Mouse (Mus musculus) monocyte, adult 5-6 weeks (primary cell): ENCODE measurements around the gene Nfasc. TPM values are rescaled to one million over a fixed set of nuclear protein-coding genes. Genes with fewer than 3 reads are reported as not detected.

Source experiments
- ATAC-seq: fragments of 153-309, 156-312 bp; replicated peaks from 2 replicates; pipeline ENCODE4 v1.8.0; 2017; ENCODE audit warnings: mild to moderate bottlenecking; ENCODE audit not compliant: low TSS enrichment, insufficient number of reproducible peaks, severe bottlenecking, poor library complexity, low FRiP score
- total RNA-seq: library from RNA; stranded (forward); fragments of 200-1000, 200-491, 200-594 nt; gene quantifications from 3 replicates; pipeline ENCODE4 v1.2.3, GENCODE M21; 2017

Gene Nfasc
- total RNA-seq, 1 experiment from 2014 or later: not detected

- no peak for ATAC-seq
These were observed 2.5 kb downstream of the Nfasc start for GRCm38 (mm10) chr1:132739077-132739521.

- no peak for ATAC-seq
These were observed 5.4 kb downstream of the Nfasc start for GRCm38 (mm10) chr1:132736171-132736570.

- ATAC-seq: no peak
These were observed 7.6 kb downstream of the Nfasc start for GRCm38 (mm10) chr1:132733873-132734447.

DNA sequence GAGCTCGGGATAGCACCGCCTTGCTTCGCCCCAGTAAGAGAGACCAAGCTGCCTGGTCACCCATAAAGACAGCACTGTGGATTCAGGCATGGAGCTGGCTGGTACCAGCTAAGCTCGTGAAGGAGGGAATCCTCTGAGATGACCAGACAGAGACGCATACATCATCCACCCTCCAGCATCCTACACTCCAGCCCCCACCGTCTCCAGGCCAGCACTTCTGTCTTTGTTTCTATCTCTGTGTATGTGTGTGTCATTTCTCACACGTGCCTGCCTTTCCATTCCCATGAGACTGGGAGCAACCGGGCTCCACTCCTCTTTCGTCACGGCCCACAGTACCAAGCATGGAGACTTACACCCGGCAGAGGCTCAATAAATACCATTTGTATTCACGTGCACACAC is 9.3 kb downstream of the Nfasc start:
- ATAC-seq: no peak

DNA sequence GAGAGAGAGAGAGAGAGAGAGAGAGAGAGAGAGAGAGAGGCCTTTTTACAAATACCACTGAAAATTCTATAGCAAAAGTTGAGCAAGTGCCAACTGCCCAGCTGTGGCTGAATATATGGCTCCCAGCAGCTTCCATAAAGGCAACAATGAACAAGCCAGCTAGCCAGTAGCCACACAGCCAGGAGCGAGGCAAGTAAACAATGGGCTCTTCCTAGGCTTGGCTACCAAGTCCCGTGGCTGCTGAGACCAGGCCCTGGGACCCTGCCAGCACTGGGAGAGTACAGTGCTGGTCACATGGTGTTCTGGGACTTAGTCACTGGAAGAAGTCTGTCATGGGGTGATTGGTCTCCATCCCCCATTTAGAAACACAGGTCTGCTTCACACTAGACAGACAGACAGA is 14.0 kb downstream of the Nfasc start:
- no peak for ATAC-seq

GRCm38 (mm10) chr1:132722362-132722761 is 19.2 kb downstream of the Nfasc start:
- ATAC-seq: no peak

- ATAC-seq: no peak
These were observed 20.3 kb downstream of the Nfasc start for GRCm38 (mm10) chr1:132721266-132721665.

DNA sequence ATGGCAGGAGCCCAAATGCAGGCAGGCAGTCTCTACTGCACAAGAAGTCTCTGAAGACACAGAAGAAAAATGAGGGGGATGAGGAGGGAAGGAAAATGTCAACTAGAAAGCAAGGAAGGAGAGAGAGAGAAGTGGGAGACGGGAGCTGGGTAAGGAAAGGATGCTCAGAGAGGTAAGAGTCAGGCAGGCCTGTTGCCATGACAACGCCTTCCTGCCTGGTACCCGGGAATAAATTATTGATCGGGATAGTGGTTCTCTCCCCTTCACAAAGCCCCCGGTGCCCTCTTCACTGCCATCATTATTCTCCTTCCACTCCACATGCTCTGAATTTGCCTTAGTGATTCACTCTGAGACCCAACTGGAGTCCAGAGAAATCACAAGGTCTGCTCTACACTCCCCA is 23.4 kb downstream of the Nfasc start:
- ATAC-seq: no peak

DNA sequence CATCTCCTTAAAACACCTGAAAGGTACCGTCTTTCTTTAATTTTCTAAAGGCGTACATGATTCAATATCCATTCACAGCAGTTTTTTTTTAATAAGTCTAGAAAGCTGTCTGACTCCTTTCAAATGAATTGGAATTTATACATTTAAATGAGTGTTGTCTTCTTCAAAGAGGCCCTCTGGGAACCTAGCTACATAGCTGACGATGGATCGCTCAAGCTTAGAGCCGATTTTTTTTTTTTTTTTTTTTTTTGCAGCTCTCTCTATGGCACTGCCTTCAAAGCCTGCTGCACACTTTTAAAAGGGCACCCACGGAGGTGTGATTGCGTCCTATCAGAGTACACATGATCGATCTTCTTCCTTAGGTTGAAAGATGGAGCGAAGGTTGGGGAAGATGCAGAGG is 26.6 kb downstream of the Nfasc start:
- ATAC-seq: no peak

DNA sequence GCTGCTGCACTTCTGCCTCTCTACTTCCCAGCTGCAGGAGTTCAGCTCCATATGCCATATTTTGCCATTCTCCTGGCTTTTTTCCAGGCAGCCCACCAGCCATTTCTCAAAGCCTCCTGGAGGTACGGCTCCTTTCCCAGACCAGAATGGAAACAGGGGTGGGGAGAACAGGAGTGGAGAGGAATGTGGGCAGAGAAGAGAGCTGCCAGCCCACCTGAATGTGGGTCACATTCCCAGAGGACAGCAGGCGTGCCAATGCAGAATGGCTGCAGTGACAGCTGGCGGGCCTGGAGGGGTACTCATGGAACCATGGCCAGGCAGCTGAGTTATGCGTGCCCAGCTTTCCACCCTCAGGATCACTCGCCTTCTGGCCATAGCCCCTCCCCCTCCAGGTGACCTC is 32.2 kb downstream of the Nfasc start:
- ATAC-seq: no peak

DNA sequence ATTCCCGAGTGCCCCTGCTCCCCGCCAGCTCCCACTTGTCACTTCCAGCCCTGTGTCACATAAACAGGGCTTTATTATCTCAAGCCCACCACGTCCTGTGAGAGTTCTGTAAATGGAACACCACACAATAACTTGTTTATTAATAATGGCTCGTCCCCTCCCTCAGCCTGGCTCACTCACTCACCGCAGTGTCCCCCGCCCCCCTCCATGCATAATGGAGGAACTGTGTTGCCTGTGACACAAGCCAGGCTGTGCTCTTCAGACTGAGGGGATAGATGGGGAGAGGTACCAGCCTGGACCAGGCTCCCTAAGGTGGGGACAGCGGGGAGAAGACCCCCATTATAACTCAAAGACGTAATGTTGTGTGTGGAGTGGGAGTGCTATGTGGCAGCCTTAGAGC is 34.3 kb downstream of the Nfasc start:
- ATAC-seq: no peak

- no peak for ATAC-seq
These were observed 38.1 kb downstream of the Nfasc start for GRCm38 (mm10) chr1:132703467-132703866.

GRCm38 (mm10) chr1:132696926-132697325 is 44.7 kb downstream of the Nfasc start:
- no peak for ATAC-seq

DNA sequence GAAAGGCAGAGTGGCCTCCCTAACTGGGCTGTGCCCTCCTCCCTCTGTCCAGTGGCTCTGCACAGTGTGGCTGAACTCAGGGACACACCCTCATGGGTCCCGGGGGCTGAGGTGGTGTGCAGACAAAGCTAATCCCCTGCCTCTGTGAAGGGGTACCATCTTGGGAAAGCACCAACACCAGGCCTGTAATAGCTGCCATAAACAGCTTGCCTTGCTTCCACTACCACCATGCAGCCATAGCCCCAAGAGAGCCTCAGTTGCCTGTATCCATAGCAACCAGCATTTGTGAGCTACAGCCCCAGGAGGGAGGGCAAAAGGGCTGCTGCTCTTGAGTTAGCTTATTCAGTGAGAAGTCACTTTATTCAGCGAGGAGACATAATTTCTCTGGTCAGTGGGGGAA is 45.4 kb downstream of the Nfasc start:
- no peak for ATAC-seq

DNA sequence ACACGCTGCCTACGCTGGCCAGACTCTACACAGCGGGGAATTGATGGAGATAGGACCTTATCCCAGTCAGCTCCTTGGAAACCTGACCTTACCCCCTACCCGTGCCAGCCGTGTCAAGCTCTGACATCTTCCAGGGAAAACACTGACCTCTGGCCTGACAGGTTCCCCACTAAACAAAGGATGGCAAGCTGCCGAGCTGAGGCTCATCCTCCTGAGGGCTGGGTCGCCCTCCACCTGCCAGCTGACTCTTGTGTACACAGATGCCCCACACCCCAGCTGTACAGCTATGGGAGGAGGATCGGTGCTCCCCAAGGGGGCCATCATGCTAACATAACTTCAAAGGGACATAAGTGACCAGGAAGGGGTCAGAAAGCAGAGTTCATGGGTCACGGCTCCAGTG is 47.6 kb downstream of the Nfasc start:
- no peak for ATAC-seq

DNA sequence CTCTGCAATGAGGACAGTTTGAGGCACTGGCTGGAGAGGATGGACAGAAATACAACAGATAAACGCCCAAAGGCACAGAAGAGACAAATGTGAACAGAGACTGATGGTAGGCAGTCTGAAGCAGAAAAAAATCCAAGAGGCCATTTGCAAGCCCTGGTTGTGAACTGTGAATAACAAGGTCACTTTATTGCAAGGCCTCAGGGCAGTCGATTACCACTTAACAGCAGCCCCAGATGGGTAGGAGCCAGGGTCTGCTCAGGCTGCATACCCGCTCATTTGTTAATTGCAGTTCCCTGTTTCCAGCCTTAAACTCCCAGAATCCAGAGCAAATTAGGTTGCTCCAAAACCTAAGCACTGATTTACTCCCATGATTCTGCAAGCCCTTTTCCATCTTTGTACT is 52.4 kb downstream of the Nfasc start:
- ATAC-seq: no peak

DNA sequence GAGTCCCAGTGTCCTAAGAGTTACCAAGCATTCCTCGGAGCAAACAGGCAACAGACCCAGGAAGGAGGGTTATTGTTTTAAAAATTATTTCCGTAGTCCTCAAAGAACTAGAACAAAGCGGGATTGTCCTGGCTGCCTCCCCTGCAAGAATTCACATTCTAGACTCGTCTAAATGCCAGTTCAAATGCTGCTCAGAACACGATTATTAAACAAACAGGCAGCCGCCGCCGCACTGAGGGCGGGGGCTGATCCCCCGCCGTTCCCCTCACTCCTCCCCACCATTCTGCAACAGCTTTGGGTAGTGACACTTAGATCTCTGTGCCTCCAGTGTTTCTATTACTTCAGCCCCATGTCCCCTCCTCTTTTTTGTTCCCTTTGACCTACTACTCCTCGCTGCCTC is 62.7 kb downstream of the Nfasc start:
- no peak for ATAC-seq

GRCm38 (mm10) chr1:132678076-132678475 is 63.5 kb downstream of the Nfasc start:
- ATAC-seq: no peak

GRCm38 (mm10) chr1:132672704-132673103 is 68.9 kb downstream of the Nfasc start:
- no peak for ATAC-seq

DNA sequence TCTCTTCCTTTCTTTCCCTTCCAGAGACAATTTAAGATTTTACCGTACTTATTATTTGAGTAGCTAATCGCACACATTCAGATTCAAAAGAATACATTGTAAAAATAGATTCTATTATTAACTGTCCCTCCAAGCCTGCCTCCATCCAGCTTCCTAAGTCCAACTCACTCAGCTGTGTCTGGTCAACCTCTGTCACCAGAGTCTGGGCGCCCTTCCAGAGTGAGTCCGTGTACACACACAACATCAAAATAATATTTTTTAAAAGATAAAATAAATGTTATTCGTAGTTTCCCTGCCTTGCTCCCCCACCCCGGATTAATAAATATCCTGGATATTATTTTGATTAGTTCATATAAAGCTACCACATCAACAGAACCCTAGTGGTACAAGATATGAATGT is 72.4 kb downstream of the Nfasc start:
- ATAC-seq: no peak

GRCm38 (mm10) chr1:132660354-132660753 is 81.2 kb downstream of the Nfasc start:
- no peak for ATAC-seq
